ENCODE assay signal across 8 mouse cellular contexts in the genomic region with DNA sequence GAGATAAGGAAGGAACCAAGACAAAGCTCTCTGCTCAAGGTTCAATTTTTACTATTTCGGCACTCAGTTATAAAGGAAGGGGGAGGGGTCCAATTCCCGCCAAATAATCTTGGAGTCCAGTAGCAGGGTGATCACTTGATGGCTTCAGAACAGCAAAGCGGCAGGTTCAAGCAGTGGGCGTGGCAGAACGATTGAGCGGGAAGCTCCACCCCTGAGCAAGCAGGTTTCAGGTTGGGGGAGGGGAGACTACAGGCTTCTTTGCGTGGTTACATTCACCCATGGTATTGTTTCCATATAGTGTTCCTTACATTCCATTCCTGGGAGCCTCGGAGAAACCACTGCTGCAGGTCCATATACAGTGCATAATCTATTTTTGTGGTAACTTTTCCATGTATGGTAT. TPM values are rescaled to one million over a fixed set of nuclear protein-coding genes. Genes with fewer than 3 reads are reported as not detected.
DNase-seq lines count a peak whose midpoint lies in the region; ATAC-seq and TF ChIP-seq lines count a peak whose summit lies in the region.
"Not testable (repeated sequence)": the region's sequence is repeated elsewhere in the genome, so short reads cannot be mapped to it uniquely, and the experiment has no call there.

No protein-coding gene starts in this region.

- not testable (repeated sequence) for H3K27ac ChIP-seq in forebrain, embryonic 15.5 days (replicated peaks); hindbrain, embryonic 14.5 days; kidney, postnatal 0 days; liver, embryonic 13.5 days; midbrain, embryonic 13.5 days; stomach, postnatal 0 days (replicated peaks)

- TF ChIP-seq CTCF in kidney, postnatal 0 days (IDR thresholded peaks at IDR 0.05; ENCODE audit: low read depth); stomach, postnatal 0 days (IDR thresholded peaks at IDR 0.05; ENCODE audit: low read depth): not testable (repeated sequence)

- not testable (repeated sequence) for H3K36me3 ChIP-seq in forebrain, embryonic 15.5 days; hindbrain, embryonic 14.5 days (replicated peaks; ENCODE audit: control insufficient read depth, insufficient read depth); kidney, postnatal 0 days (ENCODE audit: insufficient read depth, low read length); liver, embryonic 13.5 days; midbrain, embryonic 13.5 days; stomach, postnatal 0 days (ENCODE audit: control insufficient read depth, insufficient read depth, low read length)

- TF ChIP-seq EP300 in stomach, postnatal 0 days (optimal IDR thresholded peaks at IDR 0.05), result not testable (repeated sequence)

- not testable (repeated sequence) for H3K4me1 ChIP-seq in forebrain, embryonic 15.5 days; hindbrain, embryonic 14.5 days (replicated peaks; ENCODE audit: control insufficient read depth, insufficient read depth, low read length); kidney, postnatal 0 days (replicated peaks; ENCODE audit: insufficient read depth, low read length); liver, embryonic 13.5 days (replicated peaks); midbrain, embryonic 13.5 days (replicated peaks); stomach, postnatal 0 days (replicated peaks; ENCODE audit: control insufficient read depth, insufficient read depth)

- not testable (repeated sequence) for H3K9me3 ChIP-seq in forebrain, embryonic 15.5 days; hindbrain, embryonic 14.5 days (ENCODE audit: control insufficient read depth, low read length); kidney, postnatal 0 days (replicated peaks; ENCODE audit: low read length); liver, embryonic 13.5 days (replicated peaks); midbrain, embryonic 13.5 days; stomach, postnatal 0 days (ENCODE audit: control insufficient read depth, low read length)

- peak overlapping the region; percentile 17 for H3K4me2 ChIP-seq in forebrain, embryonic 15.5 days (replicated peaks)
- H3K4me2 ChIP-seq in hindbrain, embryonic 14.5 days (replicated peaks), result peak overlapping the region; percentile 22
- H3K4me2 ChIP-seq in kidney, postnatal 0 days (ENCODE audit: low read length), result peak overlapping the region; percentile 18; the same call in 1 of the 2 replicates
- peak overlapping the region; percentile 38 for H3K4me2 ChIP-seq in liver, embryonic 13.5 days
- H3K4me2 ChIP-seq in midbrain, embryonic 13.5 days (replicated peaks), result 0 out of 2 replicates have a peak overlapping the region, but pooled peaks have one; percentile 8
- H3K4me2 ChIP-seq in stomach, postnatal 0 days (replicated peaks; ENCODE audit: low read depth), result peak overlapping the region; percentile 29

- WGBS in forebrain, embryonic 15.5 days, result 29% methylated on average over 8 of the region's 8 CpGs
- WGBS in hindbrain, embryonic 14.5 days, result 23% methylated on average over 8 of the region's 8 CpGs
- 22% methylated on average over 8 of the region's 8 CpGs for WGBS in kidney, postnatal 0 days
- 17% methylated on average over 8 of the region's 8 CpGs for WGBS in liver, embryonic 13.5 days (ENCODE audit: insufficient replicate concordance)
- 34% methylated on average over 8 of the region's 8 CpGs for WGBS in midbrain, embryonic 13.5 days
- WGBS in stomach, postnatal 0 days, result 25% methylated on average over 8 of the region's 8 CpGs

- H3K4me3 ChIP-seq in forebrain, embryonic 15.5 days, result peak overlapping the region; percentile 13
- H3K4me3 ChIP-seq in hindbrain, embryonic 14.5 days (replicated peaks; ENCODE audit: low read length); kidney, postnatal 0 days (replicated peaks; ENCODE audit: low read depth, low read length); liver, embryonic 13.5 days (replicated peaks); midbrain, embryonic 13.5 days (replicated peaks); stomach, postnatal 0 days (ENCODE audit: low read depth, low read length): not testable (repeated sequence)

- H3K27me3 ChIP-seq in forebrain, embryonic 15.5 days; hindbrain, embryonic 14.5 days (ENCODE audit: control insufficient read depth, insufficient read depth, low read length); kidney, postnatal 0 days (ENCODE audit: insufficient read depth, low read length); liver, embryonic 13.5 days; midbrain, embryonic 13.5 days; stomach, postnatal 0 days (ENCODE audit: control insufficient read depth, insufficient read depth, low read length): not testable (repeated sequence)

- ATAC-seq in forebrain, embryonic 15.5 days (replicated peaks); hindbrain, embryonic 14.5 days (ENCODE audit: low FRiP score); kidney, postnatal 0 days (replicated peaks; ENCODE audit: low FRiP score, low read depth); liver, embryonic 13.5 days (ENCODE audit: low read depth); midbrain, embryonic 13.5 days; stomach, postnatal 0 days (ENCODE audit: low FRiP score, low TSS enrichment): not testable (repeated sequence)

- not testable (repeated sequence) for H3K9ac ChIP-seq in forebrain, embryonic 15.5 days (replicated peaks); hindbrain, embryonic 14.5 days; kidney, postnatal 0 days (ENCODE audit: low read depth, low read length); liver, embryonic 13.5 days; midbrain, embryonic 13.5 days (replicated peaks); stomach, postnatal 0 days (ENCODE audit: low read length)

- peak; percentile 25 to 26 for DNase-seq in B cell, adult 2 months
- DNase-seq in embryo, embryonic 10.5 days (ENCODE audit: low spot score), result peak; percentile 8
- DNase-seq in hindbrain, embryonic 14.5 days (ENCODE audit: low spot score); kidney, postnatal 0 days (ENCODE audit: low spot score); liver, embryonic 13.5 days: not testable (repeated sequence)
- peak; percentile 25 for DNase-seq in stomach, postnatal 0 days (ENCODE audit: low spot score)

RNA-seq across cellular contexts. Expression of gene Papolg, which starts 33.1 kb away (rescaled TPM):
- polyA plus RNA-seq in forebrain, embryonic 15.5 days (2015; fragmentation: Nextera tagmentation; extraction: Ambion mirVana), result 25.3 and 25.5 TPM in 2 replicates
- polyA plus RNA-seq in hindbrain, embryonic 14.5 days (2014; fragmentation: Nextera tagmentation; extraction: Ambion mirVana), result 20.9 and 22.0 TPM in 2 replicates
- polyA plus RNA-seq in kidney, postnatal 0 days (2015; fragmentation: Nextera tagmentation; extraction: Ambion mirVana), result 9.5 and 9.8 TPM in 2 replicates
- polyA plus RNA-seq in liver, embryonic 13.5 days (2015; fragmentation: Nextera tagmentation; extraction: Ambion mirVana), result 4.2 and 6.1 TPM in 2 replicates
- polyA plus RNA-seq in midbrain, embryonic 13.5 days (2015; fragmentation: Nextera tagmentation; extraction: Ambion mirVana), result 26.8 and 28.0 TPM in 2 replicates
- 4.4 and 4.7 TPM in 2 replicates for polyA plus RNA-seq in stomach, postnatal 0 days (2015; fragmentation: Nextera tagmentation; extraction: Ambion mirVana)
